Mouse (Mus musculus): ENCODE results near the gene Usp28.

Gene Usp28

DNA sequence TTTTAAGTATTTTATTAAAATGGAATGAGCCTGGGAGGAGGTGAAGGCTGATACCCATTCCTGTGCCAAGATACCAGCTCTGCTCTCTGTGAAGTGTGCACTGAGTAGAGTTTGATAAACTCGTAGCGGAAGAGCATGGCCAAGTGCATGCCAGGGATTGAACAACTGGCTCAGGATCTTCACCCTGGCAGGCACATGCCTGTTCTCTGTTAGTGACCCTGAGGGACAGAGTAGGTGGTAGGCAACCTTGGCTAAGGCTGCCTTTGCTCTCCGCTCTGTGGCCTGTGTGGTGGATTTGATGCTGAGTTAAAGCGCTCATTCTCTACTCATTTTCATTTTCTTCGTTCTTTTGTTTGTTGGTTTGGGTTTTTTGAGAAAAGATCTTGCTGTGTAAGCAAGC lies 36.1 kb downstream of the Usp28 start:
- no peak for DNase-seq (ENCODE audit: low read depth in 1 of 2, low spot score in 2 of 2)

DNA sequence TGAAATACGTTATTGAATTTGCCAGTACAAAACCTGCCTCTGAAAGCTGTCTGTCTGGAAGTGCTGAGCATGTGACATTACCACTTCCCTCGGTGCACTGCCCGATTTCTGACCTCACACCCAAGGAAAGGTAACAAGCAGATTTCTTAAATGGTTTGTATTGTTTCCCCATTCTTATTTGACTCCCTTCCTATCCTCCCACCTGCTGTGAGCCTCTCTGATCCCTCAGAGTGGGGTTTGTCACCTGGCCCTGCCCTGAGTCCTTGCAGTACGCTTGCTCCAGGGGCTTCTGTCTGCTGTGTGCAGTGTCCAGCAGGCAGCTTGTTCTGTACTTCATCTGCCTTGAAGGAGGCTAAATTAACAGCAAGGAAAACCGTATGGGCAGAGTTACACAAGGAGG lies 38.8 kb downstream of the Usp28 start:
- DNase-seq (ENCODE audit: low read depth in 1 of 2, low spot score in 2 of 2) = no peak

DNA sequence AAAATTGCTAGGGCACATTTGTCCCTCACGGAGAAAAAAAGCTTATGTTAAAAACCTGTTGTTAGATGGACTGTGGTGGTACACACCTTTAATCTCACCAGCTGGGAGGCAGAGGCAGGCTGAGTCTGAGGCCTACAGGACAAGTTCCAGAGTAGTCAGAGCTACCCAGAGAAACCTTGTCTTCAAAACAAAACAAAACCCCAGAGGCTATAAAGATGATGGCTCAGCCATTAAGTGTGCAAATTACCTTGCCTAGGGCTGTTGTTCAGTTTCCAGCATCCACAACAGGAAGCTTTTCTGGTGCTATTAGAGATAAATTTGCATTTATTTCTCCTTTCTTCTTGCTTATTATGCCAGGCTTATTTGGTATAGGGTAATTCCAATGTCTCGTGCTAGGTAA lies 39.4 kb downstream of the Usp28 start:
- DNase-seq (ENCODE audit: low read depth in 1 of 2, low spot score in 2 of 2) = no peak

DNA sequence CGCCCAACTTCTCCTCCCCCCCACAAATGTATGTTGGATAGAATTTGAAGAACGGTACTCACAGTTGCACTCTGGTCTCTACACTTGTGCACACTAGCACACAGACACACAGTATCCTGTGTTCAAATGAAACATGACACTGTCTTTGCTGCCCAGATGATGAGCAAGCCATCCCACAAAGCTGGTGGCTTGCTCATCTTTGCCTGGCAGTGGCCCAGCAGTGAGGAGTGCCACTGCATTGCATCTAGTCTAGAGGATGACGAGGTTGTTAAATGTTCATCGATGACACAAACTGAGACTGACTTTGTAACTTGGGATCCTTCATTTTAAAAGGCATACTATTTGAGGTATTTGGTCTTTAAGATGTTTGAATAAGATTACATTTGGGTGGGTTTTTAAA lies 49.6 kb downstream of the Usp28 start:
- no peak for DNase-seq (ENCODE audit: low read depth in 1 of 2, low spot score in 2 of 2)

DNA sequence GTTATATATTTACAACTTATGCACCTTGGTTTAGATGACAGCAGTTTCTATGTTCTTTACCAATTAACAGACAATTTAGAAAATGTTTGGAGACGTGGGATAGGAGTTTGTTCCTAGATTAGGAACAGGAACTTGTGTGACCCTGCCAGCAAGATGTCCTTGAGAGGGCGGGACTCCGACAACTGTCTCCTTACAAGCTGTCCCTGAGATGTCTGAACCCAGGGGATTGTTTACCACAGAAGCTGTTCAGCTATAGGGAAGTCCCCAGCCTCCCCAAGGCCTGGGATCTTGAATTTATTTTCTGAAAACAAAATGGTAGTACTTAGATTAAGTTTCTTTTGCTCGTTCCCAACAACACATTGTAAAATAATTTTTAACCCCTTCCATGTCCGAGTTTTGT lies 65.7 kb downstream of the Usp28 start:
- no peak for DNase-seq (ENCODE audit: low read depth in 1 of 2, low spot score in 2 of 2)

DNA sequence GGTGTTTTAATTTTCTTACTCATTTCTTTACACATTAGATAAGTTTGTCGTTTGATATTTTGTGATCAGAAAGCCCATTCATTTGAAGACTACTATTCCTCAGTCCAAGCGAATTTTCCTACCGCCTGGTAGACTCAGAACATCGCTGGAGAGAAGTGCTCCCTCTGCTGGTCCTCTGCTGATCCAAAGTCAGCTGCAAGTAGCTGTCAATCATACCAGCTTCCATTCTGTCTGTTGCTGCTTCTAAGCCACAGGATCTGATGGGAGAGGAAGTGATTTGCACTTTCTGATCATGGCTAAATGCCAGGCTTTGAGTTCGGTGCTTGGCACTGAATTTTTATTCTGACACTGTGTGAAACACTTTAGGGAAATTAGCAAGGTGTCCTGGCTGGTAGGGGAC lies 66.2 kb downstream of the Usp28 start:
- peak; percentile 39 to 42 for DNase-seq (ENCODE audit: low read depth in 1 of 2, low spot score in 2 of 2)

DNA sequence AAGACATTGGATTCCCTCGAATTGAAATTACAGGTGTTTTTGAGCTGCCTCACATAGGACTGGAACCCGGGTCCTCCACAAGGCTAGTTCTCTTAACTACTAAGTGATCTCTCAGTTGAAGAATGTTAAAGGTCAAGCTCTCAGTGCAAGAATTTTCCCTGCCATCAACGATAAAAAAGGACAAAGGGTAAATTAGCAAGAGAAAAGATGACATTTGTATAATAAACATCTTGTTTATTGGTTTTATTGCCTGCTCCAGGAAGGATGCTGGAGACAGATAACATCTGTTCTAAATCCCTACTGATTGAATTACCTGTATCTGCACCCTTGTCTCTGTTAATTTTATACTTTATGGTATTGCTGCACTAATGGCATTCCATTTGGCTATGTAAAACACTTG lies 68.9 kb downstream of the Usp28 start:
- no peak for DNase-seq (ENCODE audit: low read depth in 1 of 2, low spot score in 2 of 2)

DNA sequence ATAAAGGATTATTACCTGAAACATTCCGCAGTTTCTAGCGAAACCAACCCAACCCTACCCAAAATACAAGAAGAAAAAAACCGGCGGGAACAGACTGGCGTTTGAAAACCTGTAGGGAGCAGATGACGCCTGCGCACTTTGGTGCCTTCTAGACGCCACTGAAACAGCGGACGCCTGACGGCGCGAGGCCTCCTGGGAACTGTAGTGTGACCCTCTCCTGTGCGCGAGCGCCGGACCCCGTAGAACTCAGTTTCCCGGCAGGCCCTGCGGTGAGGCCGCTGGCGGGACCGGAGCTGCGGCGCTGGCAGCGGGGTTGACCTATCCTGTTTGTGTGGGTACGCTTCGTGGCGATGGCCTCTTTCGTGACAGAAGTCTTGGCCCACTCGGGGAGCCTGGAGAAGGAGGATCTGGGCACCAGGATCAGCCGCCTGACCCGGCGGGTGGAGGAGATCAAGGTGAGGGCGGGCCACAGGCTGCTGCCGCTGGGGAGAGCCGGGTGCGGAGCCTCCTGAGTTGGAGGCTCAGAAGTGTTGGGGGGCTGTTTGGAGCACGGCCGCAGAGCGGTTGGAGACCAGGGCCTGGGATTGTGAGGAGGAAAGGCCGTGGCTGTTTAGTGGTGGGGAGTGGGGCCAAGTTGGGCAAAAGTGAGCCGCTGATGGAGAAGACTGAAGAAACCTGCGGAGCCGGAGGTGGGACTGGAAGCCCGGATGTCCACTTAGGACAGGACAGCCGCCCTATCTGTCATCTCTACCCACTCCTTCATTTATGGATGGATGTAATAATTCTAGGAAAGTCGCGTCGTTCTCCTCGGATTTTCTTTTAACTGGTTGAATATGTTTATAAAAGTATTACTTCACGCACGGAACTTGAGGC lies 70.4 kb downstream of the Usp28 start, which contains the start of gene Zw10:
Gene Zw10, plus strand, starts transcription at position 281 of the 873 bp plus-strand sequence.
- peak; percentile 77 to 84 for DNase-seq (ENCODE audit: low read depth in 1 of 2, low spot score in 2 of 2)

DNA sequence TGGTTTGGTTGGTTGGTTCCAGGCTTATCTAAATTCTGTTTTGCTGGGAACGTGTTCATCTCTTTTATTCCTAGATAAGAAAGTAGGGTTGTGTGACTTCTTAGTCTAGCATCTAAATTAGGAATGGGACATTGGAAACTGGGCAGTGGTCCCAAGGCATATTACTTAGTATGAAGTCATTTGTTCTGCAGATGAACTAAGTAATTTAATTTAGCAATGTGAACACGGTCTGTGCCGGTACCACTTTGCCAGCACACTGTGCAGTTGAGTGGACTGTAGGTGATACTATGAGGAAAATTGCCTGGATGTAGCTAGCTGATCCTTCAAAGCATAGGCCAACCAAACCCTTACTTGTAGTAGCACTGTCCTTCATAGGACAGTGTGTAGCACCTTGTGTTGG lies 91.7 kb downstream of the Usp28 start:
- DNase-seq (ENCODE audit: low read depth in 1 of 2, low spot score in 2 of 2) = no peak

DNA sequence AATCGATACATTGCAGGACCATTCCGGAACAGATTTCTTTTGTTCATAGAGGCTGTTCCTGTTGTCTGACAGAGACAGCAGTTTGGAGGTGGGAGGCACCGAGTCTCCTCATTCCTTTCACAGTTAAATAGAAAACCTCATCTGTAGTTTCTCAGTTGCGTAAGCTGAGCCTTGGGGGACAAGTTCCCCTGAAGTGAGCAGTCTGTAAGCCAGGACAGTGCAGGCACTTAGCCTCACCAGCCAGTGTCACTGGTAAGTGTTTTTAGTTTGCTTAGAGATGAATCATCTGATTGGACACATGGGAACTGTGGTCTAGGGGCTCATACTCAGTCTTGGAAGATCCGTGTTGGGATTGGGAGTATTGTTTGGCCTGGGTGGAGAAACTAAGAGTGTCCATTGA lies 95.9 kb downstream of the Usp28 start, which contains the start of gene Tmprss5:
Gene Tmprss5, plus strand, starts transcription at position 154 of the 400 bp plus-strand sequence.
- no peak for DNase-seq (ENCODE audit: low read depth in 1 of 2, low spot score in 2 of 2)

DNA sequence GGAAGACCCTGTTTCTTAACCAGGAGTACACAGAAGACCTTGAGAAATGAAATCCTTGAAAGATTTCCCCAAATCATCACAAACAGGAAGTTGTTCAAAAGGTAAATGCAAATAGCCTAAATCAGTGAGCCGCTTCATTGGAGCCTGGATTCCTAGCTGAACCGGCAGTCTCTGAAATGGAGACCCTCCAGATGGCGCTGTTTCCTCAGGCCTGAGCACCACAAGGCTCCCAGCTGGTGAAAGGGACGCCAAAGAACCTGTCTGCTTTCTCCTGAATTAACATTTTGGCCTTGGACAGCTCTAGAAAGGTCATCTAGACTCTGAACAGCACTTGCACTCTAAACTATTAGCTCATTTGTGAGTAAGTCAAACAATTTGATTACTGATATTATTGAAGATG lies 96.4 kb downstream of the Usp28 start:
- DNase-seq (ENCODE audit: low read depth in 1 of 2, low spot score in 2 of 2) = no peak

DNA sequence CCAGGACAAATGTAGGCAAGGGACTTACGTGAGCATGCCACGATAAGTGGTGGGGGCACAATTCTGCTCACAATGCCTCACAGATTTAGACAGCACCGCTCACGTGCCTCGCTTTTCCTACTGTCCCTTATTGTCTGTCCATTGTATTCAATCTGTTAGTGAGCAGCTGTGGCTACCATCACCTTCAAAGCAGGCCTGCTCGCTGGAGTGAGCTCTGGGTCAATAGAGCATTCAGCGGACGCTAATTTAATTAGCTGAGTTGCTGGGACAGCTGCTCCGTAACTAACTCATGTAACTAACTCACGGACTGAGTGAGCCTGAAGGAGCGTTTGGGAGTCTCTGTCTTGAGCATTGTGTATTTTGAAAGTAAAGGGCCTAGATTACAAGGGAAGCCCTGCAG lies 102.1 kb downstream of the Usp28 start:
- DNase-seq (ENCODE audit: low read depth in 1 of 2, low spot score in 2 of 2) = no peak
